Mouse (Mus musculus) urinary bladder, postnatal 25 days (tissue): Measurements from ENCODE around the gene Vmn1r30.

Experiments
- DNase-seq: peaks from one replicate; pipeline ENCODE4 v3.0.0; 2022; ENCODE audit warnings: low spot score

Gene Vmn1r30

GRCm38 (mm10) chr6:58443285-58443684 lies at the start of gene Vmn1r30:
TSS of gene Vmn1r30 (minus strand) at chr6:58443385.
- DNase-seq, result no peak

- no peak for DNase-seq
Measured at GRCm38 (mm10) chr6:58475230-58475629, 32.0 kb upstream of the Vmn1r30 start, which contains the start of gene Vmn1r31. TSS of gene Vmn1r31 (minus strand) at chr6:58475330.
